Mouse (Mus musculus) hindbrain, embryonic 11.5 days (tissue): ENCODE results near the gene Plscr5. TPM values are rescaled to one million over a fixed set of nuclear protein-coding genes. Genes with fewer than 3 reads are reported as not detected.

Experiments
- ATAC-seq: fragments of 200-750 bp; cut with Nextera tagmentation; 2 replicates; pipeline ENCODE4 v1.8.0; 2017; ENCODE audit warnings: mild to moderate bottlenecking, moderate TSS enrichment, moderate library complexity; ENCODE audit not compliant: low FRiP score
- DNase-seq: peaks from one replicate; pipeline ENCODE4 v3.0.0-alpha.2; 2015; ENCODE audit warnings: low spot score
- H3K27ac ChIP-seq: fragments of 300-500 bp; sonication (generic); 2 replicates; pipeline ENCODE4 v1.5.1; 2014; ENCODE audit warnings: mild to moderate bottlenecking, low read depth, low read length
- H3K27me3 ChIP-seq: fragments of 300-500 bp; sonication (generic); 2 replicates; pipeline ENCODE4 v1.6.1; 2014; ENCODE audit warnings: mild to moderate bottlenecking, low read length, moderate library complexity, mixed read lengths; ENCODE audit not compliant: control insufficient read depth, insufficient read depth
- H3K36me3 ChIP-seq: fragments of 300-500 bp; sonication (generic); 2 replicates; pipeline ENCODE4 v1.6.1; 2014; ENCODE audit warnings: mild to moderate bottlenecking, low read length, moderate library complexity, mixed read lengths; ENCODE audit not compliant: control insufficient read depth, insufficient read depth
- H3K4me1 ChIP-seq: fragments of 300-500 bp; sonication (generic); replicated peaks from 2 replicates; pipeline ENCODE4 v1.6.1; 2014; ENCODE audit warnings: low read length, mixed read lengths; ENCODE audit not compliant: control insufficient read depth, insufficient read depth
- H3K4me2 ChIP-seq: fragments of 300-500 bp; sonication (generic); replicated peaks from 2 replicates; pipeline ENCODE4 v1.6.1; 2014; ENCODE audit warnings: mild to moderate bottlenecking, low read depth, low read length
- H3K4me3 ChIP-seq: fragments of 300-500 bp; sonication (generic); 2 replicates; pipeline ENCODE4 v1.5.1; 2014; ENCODE audit warnings: low read depth, low read length
- H3K9ac ChIP-seq: fragments of 300-500 bp; sonication (generic); 2 replicates; pipeline ENCODE4 v1.6.1; 2014; ENCODE audit warnings: low read depth, low read length
- H3K9me3 ChIP-seq: fragments of 300-500 bp; sonication (generic); 2 replicates; pipeline ENCODE4 v1.6.1; 2016; ENCODE audit warnings: low read length; ENCODE audit not compliant: control insufficient read depth
- WGBS: fragments of 180-500 bp; shearing (Covaris S2); extraction: QIAGEN DNeasy Blood & Tissue Kit; methylation state at CpG from one replicate; pipeline ENCODE4 v1.1.7; 2014; 5-methylcytosine and 5-hydroxymethylcytosine counted together
- polyA plus RNA-seq: library from polyadenylated mRNA; unstranded; fragments of >200 nt; fragmentation: Nextera tagmentation; extraction: Ambion mirVana; gene quantifications from 2 replicates; pipeline ENCODE4 v1.2.1, GENCODE M21; 2014

Gene Plscr5
- polyA plus RNA-seq, 1 experiment from 2014 or later: 0.19 TPM

DNA sequence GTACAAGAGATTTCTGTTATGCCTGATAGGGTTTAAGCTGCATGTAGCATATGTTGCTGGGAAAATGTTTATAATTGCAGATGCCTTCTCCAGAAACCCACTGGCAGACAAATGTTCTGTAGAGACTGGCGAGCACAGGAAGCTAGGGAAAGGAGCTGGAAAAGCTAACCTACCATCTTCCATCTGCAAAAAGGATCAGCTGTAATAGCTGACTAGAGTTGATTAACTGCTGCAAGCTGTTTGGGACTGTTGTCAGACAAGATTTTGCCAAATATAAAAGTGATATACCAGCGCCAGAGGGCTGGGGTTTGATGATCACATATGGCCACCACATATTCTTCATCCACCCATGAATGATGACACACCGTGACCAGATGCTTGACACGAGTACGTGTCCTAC is 6.8 kb downstream of the Plscr5 start:
- Histone ChIP-seq H3K4me2 (no peak overlapping the region), H3K4me3 (no peak overlapping the region), H3K36me3 (no peaks in the 10 kb centered on the region), H3K27me3 (no peaks in the 10 kb centered on the region), H3K9me3 (no peaks in the 10 kb centered on the region), H3K27ac (no peak overlapping the region), H3K4me1 (no peaks in the 10 kb centered on the region), H3K9ac (no peak overlapping the region)
- WGBS: 81% methylated on average over 5 of the region's 5 CpGs
- DNase-seq (no peak), ATAC-seq (no peak)

DNA sequence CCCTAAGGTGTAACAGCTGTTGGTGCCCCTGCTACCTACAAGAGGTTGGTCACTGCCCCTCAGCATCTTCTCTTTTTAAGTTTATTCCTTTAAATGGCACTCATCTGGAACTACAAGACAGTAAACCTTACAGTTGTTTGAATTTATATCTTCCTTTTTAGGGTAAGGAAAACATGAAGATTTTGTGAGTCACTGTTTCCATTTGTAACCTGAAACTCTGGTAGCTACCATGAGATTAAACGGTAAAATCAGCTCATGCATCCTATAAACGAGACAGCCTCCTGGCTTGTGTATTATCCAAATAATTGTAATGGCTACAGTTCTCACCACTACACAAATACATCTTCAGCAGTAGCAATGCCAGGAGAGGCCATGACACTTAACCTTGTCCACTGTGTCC is 11.7 kb downstream of the Plscr5 start:
- ATAC-seq: no peak

DNA sequence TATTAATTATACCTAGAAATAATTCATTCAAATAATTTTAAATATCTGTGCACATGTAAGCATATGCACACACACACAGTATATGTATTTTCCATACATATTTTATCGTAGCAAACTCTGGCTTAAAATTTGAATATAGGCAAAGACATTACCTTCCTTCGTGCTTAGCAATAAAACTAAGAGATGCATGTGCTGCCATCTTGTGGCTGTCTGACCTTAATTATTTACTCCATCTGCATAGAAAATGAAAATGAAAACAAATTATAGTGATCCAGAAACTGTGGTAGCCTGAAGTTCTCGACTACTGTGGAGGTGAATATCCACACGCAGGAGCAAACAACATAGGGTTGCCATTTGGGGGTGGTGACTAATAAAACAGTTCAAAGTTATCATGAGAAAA is 14.6 kb downstream of the Plscr5 start:
- DNase-seq (peak; percentile 65), ATAC-seq (peak; percentile 72; the same call in 1 of the 2 replicates)
- Histone ChIP-seq H3K4me2 (no peak overlapping the region), H3K27ac (no peak overlapping the region), H3K4me3 (no peak overlapping the region), H3K4me1 (no peaks in the 10 kb centered on the region), H3K9me3 (no peaks in the 10 kb centered on the region), H3K27me3 (no peaks in the 10 kb centered on the region), H3K9ac (no peak overlapping the region), H3K36me3 (no peaks in the 10 kb centered on the region)
- WGBS: 56% methylated on average over 4 of the region's 4 CpGs

More for the DNA sequence above, 11.7 kb downstream of the Plscr5 start:
- Histone ChIP-seq H3K9me3 (no peaks in the 10 kb centered on the region), H3K9ac (no peak overlapping the region), H3K4me3 (no peak overlapping the region), H3K4me2 (no peak overlapping the region), H3K27ac (no peak overlapping the region), H3K27me3 (no peaks in the 10 kb centered on the region), H3K4me1 (no peaks in the 10 kb centered on the region), H3K36me3 (no peaks in the 10 kb centered on the region)
- whole genome bisulfite sequencing: 66% methylated on average over 2 of the region's 2 CpGs
- DNase-seq: no peak

DNA sequence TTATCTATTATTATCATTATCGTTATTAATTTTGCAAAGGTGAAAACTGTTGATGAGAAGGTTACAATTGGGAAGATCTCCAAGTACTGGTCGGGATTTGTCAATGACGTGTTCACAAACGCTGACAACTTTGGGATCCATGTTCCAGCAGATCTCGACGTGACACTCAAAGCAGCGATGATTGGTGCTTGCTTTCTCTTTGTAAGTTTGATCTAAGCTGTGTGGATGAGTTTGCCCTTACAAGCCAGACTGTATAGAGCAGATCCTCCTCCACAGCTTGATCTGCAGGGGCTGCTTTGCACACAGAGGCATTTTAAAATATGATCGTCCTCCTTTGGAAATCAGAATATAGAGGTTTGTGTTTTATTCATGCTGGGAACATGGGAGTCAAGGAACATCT is 15.0 kb downstream of the Plscr5 start:
- H3K4me3 ChIP-seq: no peak overlapping the region
- H3K4me1 ChIP-seq: no peaks in the 10 kb centered on the region
- no peaks in the 10 kb centered on the region for H3K9me3 ChIP-seq
- DNase-seq: no peak
- ATAC-seq: no peak
- H3K9ac ChIP-seq: no peak overlapping the region
- H3K27ac ChIP-seq: no peak overlapping the region
- no peaks in the 10 kb centered on the region for H3K36me3 ChIP-seq
- H3K27me3 ChIP-seq: no peaks in the 10 kb centered on the region
- 83% methylated on average over 8 of the region's 8 CpGs for WGBS
- H3K4me2 ChIP-seq: no peak overlapping the region

DNA sequence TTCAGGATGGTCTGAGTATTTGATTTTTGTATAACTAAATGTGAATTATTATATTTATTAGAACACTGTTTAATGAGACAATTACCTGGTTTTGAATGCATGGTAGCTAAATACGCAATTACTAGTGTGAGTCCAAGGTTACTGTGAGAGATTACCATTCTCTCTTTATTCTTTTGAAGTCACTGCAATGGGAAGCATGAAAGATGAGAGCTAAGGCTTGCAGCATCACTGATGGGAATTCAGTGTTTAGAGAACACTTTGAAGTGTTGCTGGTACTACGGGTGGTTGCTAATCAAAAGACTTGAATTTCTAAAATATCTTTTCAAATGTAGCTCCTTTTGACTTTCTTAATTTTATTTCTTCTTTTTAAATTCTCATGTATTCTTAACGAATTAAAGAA is 17.1 kb downstream of the Plscr5 start:
- DNase-seq (no peak), ATAC-seq (no peak)
- H3K4me3 ChIP-seq: no peak overlapping the region
- H3K27me3 ChIP-seq: no peaks in the 10 kb centered on the region
- H3K9me3 ChIP-seq: no peaks in the 10 kb centered on the region
- WGBS: 71% methylated on average over 3 of the region's 3 CpGs
- no peak overlapping the region for H3K27ac ChIP-seq
- no peak overlapping the region for H3K9ac ChIP-seq
- no peaks in the 10 kb centered on the region for H3K4me1 ChIP-seq
- no peak overlapping the region for H3K4me2 ChIP-seq
- no peaks in the 10 kb centered on the region for H3K36me3 ChIP-seq

DNA sequence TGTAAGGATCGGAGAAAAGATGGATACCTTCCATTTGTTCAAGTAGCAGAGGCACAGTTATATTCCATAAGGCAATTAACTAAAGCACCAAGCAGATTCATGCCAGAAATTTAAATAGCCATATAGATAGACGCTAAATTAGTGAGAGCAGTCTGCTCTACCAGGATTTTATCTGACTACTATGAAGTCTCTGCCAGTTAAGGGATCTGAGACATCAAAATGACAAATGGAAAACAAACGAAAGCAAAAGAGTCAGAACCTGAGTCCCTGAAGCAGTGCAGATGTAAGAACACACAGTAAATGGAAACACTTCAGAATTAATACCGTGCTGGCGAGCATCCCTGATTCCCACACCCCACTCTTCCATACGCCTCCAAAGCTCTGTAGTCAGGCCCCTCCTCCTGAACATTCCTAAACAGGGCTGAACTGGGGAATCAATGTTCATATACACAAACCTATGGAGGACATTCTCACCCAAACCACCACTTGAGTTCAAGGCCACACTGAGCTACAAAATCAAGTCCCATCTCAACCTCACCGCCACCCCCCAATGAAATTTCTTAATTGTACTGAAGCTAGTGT is 17.7 kb downstream of the Plscr5 start:
- H3K4me3 ChIP-seq: no peak overlapping the region
- DNase-seq (no peak), ATAC-seq (no peak)
- no peak overlapping the region for H3K27ac ChIP-seq
- H3K27me3 ChIP-seq: no peaks in the 10 kb centered on the region
- H3K4me2 ChIP-seq: no peak overlapping the region
- H3K36me3 ChIP-seq: no peaks in the 10 kb centered on the region
- WGBS: 86% methylated on average over 7 of the region's 7 CpGs
- H3K9me3 ChIP-seq: no peaks in the 10 kb centered on the region
- no peak overlapping the region for H3K9ac ChIP-seq
- no peaks in the 10 kb centered on the region for H3K4me1 ChIP-seq

DNA sequence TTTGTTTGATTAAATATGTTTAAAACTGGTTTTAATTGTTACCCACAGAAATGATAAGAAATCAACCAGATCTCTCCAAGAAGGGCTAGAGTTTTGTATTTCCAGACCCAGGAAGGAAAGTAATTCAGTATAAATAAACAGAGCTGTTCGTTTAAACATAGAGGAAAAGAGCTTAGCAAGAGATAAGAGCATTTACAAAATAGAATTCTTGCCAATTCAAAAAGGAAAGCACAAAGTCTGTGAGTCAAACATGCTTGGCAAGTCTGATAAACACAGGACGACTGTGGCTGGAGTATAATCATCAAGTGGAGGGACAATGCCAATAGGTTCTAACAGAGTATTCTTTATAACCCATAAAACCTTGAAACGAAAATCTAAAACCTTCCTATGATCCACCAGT is 18.3 kb downstream of the Plscr5 start:
- no peak overlapping the region for H3K9ac ChIP-seq
- 69% methylated on average over 3 of the region's 3 CpGs for WGBS
- no peaks in the 10 kb centered on the region for H3K9me3 ChIP-seq
- H3K4me2 ChIP-seq: no peak overlapping the region
- H3K27me3 ChIP-seq: no peaks in the 10 kb centered on the region
- ATAC-seq (no peak), DNase-seq (no peak)
- H3K36me3 ChIP-seq: no peaks in the 10 kb centered on the region
- no peak overlapping the region for H3K27ac ChIP-seq
- no peak overlapping the region for H3K4me3 ChIP-seq
- H3K4me1 ChIP-seq: no peaks in the 10 kb centered on the region

DNA sequence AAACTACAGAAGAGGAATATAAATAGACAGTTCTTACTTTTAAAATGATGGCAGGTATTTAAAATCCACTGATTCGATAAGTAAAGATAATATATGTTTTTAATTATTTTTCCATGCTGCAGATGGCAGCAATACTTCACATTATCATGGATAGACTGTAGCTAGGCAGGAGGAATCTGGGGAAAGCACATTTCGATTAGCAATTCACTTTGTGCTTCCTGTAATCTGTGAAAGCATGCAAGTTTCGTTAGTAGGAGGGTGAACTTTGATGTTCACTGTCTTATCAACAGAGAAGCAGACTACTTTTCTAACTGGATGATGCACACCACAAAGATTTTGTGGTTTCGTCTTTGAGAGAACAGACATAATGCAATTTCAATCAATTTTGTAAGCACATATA is 24.7 kb downstream of the Plscr5 start:
- H3K4me3 ChIP-seq: no peak overlapping the region
- no peak overlapping the region for H3K4me2 ChIP-seq
- no peaks in the 10 kb centered on the region for H3K9me3 ChIP-seq
- no peak for ATAC-seq
- H3K36me3 ChIP-seq: no peaks in the 10 kb centered on the region
- H3K4me1 ChIP-seq: no peaks in the 10 kb centered on the region
- no peaks in the 10 kb centered on the region for H3K27me3 ChIP-seq
- no peak for DNase-seq
- WGBS: 86% methylated on average over 4 of the region's 4 CpGs
- H3K9ac ChIP-seq: no peak overlapping the region
- no peak overlapping the region for H3K27ac ChIP-seq

DNA sequence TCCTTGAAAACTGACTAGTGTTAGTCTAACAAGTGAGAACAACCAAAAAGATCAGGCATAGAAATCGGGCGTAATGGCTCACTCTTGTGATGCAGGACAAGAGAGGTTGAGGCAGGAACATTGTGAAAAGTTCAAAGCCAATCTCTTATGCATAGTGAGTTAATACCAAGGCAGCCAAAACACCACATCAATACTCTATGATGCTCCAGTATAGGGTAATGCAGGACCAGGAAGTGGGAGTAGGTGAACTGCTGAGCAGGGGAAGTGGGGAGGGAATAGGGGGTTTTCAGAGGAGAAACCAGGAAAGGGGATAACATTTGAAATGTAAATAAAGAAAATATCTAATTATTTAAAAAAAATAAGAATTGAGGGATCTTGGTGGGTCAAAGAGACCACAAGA is 25.2 kb downstream of the Plscr5 start:
- ATAC-seq: no peak
- no peaks in the 10 kb centered on the region for H3K36me3 ChIP-seq
- H3K4me3 ChIP-seq: no peak overlapping the region
- H3K9me3 ChIP-seq: no peaks in the 10 kb centered on the region
- H3K4me2 ChIP-seq: no peak overlapping the region
- WGBS: 92% methylated on average over 2 of the region's 2 CpGs
- no peaks in the 10 kb centered on the region for H3K27me3 ChIP-seq
- H3K9ac ChIP-seq: no peak overlapping the region
- no peak for DNase-seq
- H3K27ac ChIP-seq: no peak overlapping the region
- no peaks in the 10 kb centered on the region for H3K4me1 ChIP-seq
